Mouse (Mus musculus): ENCODE data around the gene Sfr1. TPM values are rescaled to one million over a fixed set of nuclear protein-coding genes. Genes with fewer than 3 reads are reported as not detected.

Sfr1 gene
- 219 and 228 TPM in 2 replicates for polyA plus RNA-seq (2015; fragmentation: Nextera tagmentation; extraction: Ambion mirVana)

DNA sequence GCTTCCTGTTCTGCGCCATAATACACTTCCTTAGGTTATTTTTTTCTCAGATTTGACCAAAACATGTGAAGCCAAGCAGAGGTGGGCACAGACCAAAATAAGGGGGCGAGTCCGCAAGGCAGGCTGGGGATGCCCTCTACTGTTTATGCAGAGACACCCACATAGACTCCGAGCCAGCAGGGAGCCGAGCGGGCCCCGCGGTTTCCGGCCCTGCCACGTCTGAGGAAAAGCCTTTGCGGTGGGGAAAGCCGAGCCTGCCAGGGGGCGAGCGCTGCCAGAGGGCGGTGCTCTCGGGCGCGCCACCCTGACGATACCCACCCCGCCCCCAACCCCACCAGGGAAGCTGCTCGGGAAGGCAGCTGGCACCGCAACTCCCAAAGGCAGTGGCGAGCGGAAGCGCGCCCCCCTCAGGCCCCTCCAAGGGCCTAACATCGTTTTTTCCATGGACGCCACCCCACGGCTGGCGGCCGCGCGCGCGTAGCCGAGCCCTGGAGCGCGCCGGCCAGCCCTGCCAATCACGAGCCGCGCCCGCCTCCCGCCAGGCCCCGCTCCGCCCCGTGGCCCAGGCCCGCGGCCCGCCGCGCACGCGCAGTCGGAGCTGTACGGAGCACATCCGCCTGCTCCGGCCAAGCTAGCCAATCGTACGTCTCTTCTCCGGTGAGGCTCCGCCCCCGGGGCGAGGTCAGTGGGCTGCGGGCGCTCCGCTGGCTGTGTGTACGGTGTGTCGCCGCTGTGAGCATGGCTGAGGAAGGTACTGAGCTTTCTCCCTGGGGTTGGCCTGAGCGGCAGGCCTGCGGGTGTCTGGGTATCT lies at the start of gene Sfr1:
Gene Sfr1, plus strand, starts transcription at position 612 of the 811 bp plus-strand sequence.
- peak within 1 kb of the TSS; percentile 63 for H3K4me3 ChIP-seq (ENCODE audit: low read length)
- H3K9ac ChIP-seq (replicated peaks; ENCODE audit: low read length) = peak within 1 kb of the TSS; percentile 87
- H3K36me3 ChIP-seq (ENCODE audit: insufficient read depth, low read length) = peaks cover 30% of the 10 kb centered on the region
- H3K27ac ChIP-seq (ENCODE audit: low read length) = peak within 1 kb of the TSS; percentile 97
- ATAC-seq (ENCODE audit: low FRiP score, low TSS enrichment) = peak; percentile 98
- WGBS = under 1% methylated on average over 71 of the region's 72 CpGs
- H3K4me2 ChIP-seq (replicated peaks; ENCODE audit: low read depth, low read length) = peak within 1 kb of the TSS; percentile 86
- H3K9me3 ChIP-seq (ENCODE audit: low read length) = no peaks in the 10 kb centered on the region
- H3K4me1 ChIP-seq (ENCODE audit: insufficient read depth, low read length) = peaks cover 12% of the 10 kb centered on the region
- H3K27me3 ChIP-seq (ENCODE audit: insufficient read depth, low read length) = no peaks in the 10 kb centered on the region

DNA sequence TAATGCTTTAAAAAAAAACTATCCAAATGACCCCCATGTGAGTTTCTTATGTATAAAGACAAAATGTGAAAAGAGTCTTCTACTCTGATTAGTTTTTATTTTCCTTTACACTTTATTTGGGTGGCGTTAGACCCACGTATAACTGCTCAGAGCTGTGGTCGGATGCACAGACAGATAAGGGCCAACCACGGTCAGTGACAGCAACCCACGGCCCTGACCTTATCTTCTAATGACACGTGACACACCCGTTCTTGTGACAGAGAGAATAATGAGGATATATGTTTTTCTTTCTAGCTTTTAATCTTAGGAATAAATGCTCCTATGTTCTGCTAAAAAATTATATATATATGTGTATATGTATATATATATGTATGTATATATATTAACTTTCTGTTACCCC lies 41.9 kb upstream of the Sfr1 start:
- H3K4me2 ChIP-seq (replicated peaks; ENCODE audit: low read depth, low read length) = no peak overlapping the region
- ATAC-seq (ENCODE audit: low FRiP score, low TSS enrichment) = no peak

GRCm38 (mm10) chr19:47691994-47692393 lies 39.5 kb upstream of the Sfr1 start, which contains the start of gene Col17a1:
Gene Col17a1, minus strand, starts transcription at chr19:47692094.
- no peaks in the 10 kb centered on the region for H3K36me3 ChIP-seq (ENCODE audit: insufficient read depth, low read length)
- H3K4me2 ChIP-seq (replicated peaks; ENCODE audit: low read depth, low read length) = no peak within 1 kb of the TSS
- no peaks in the 10 kb centered on the region for H3K27me3 ChIP-seq (ENCODE audit: insufficient read depth, low read length)
- no peak within 1 kb of the TSS for H3K27ac ChIP-seq (ENCODE audit: low read length)
- peaks cover 5% of the 10 kb centered on the region; the same call in 1 of the 2 replicates for H3K4me1 ChIP-seq (ENCODE audit: insufficient read depth, low read length)
- H3K9me3 ChIP-seq (ENCODE audit: low read length) = no peaks in the 10 kb centered on the region
- no peak for ATAC-seq (ENCODE audit: low FRiP score, low TSS enrichment)
- H3K4me3 ChIP-seq (ENCODE audit: low read length) = no peak within 1 kb of the TSS
- no peak within 1 kb of the TSS for H3K9ac ChIP-seq (replicated peaks; ENCODE audit: low read length)
- 61% methylated on average over 6 of the region's 6 CpGs for WGBS

More for the DNA sequence above, 41.9 kb upstream of the Sfr1 start:
- H3K4me1 ChIP-seq (ENCODE audit: insufficient read depth, low read length) = peaks cover 5% of the 10 kb centered on the region; the same call in 1 of the 2 replicates
- H3K27me3 ChIP-seq (ENCODE audit: insufficient read depth, low read length) = no peaks in the 10 kb centered on the region
- no peak overlapping the region for H3K4me3 ChIP-seq (ENCODE audit: low read length)
- no peaks in the 10 kb centered on the region for H3K9me3 ChIP-seq (ENCODE audit: low read length)
- no peaks in the 10 kb centered on the region for H3K36me3 ChIP-seq (ENCODE audit: insufficient read depth, low read length)
- no peak overlapping the region for H3K9ac ChIP-seq (replicated peaks; ENCODE audit: low read length)
- H3K27ac ChIP-seq (ENCODE audit: low read length) = no peak overlapping the region
- WGBS = 84% methylated on average over 7 of the region's 7 CpGs

DNA sequence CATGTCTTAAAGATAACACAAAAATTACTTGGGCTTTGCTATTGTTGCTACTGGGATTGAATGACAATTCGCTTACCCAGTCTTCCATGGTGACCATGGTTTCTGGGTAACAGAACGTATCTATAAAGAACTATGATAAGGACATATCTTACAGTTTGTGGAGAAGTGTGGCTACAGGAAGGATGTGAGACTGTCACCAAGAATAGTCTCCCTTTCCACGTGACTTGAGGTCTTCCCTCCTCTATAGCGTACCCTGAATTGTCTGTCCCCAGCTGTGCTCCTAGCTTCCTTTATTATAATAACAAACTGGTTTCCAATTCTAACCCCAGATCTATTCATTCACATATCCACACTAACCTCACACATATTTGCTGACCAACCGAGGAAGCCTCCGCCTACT lies 35.8 kb upstream of the Sfr1 start:
- Histone ChIP-seq H3K9me3 (ENCODE audit: low read length) (no peaks in the 10 kb centered on the region), H3K4me1 (ENCODE audit: insufficient read depth, low read length) (peaks cover 12% of the 10 kb centered on the region), H3K4me3 (ENCODE audit: low read length) (no peak overlapping the region), H3K36me3 (ENCODE audit: insufficient read depth, low read length) (no peaks in the 10 kb centered on the region), H3K9ac (replicated peaks; ENCODE audit: low read length) (no peak overlapping the region), H3K27ac (ENCODE audit: low read length) (no peak overlapping the region), H3K27me3 (ENCODE audit: insufficient read depth, low read length) (no peaks in the 10 kb centered on the region), H3K4me2 (replicated peaks; ENCODE audit: low read depth, low read length) (no peak overlapping the region)
- no peak for ATAC-seq (ENCODE audit: low FRiP score, low TSS enrichment)
- 94% methylated on average over 6 of the region's 6 CpGs for WGBS

GRCm38 (mm10) chr19:47696411-47696810 lies 35.1 kb upstream of the Sfr1 start:
- no peak for ATAC-seq (ENCODE audit: low FRiP score, low TSS enrichment)
- 93% methylated on average over 8 of the region's 8 CpGs for WGBS
- no peak overlapping the region for H3K4me2 ChIP-seq (replicated peaks; ENCODE audit: low read depth, low read length)

DNA sequence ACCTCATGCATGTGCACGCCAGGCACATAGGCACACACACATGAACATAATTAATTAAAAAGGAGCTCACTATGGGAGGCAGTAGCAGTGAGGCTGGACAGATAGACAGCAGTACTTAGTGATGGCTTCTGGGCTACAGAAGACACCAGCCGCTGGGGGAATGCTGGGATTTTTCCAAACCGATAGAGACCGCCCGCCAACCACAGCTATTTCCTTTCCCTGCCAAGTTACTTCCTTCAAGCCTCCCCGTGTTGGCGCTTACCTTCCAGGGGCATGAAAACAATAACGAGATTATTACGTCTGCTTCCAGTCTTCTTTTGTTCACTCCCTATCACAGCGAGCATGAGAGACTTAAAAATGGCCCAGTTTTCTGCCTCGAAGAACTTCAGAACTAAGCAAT lies 34.4 kb upstream of the Sfr1 start:
- no peak for ATAC-seq (ENCODE audit: low FRiP score, low TSS enrichment)
- H3K27me3 ChIP-seq (ENCODE audit: insufficient read depth, low read length) = no peaks in the 10 kb centered on the region

More at GRCm38 (mm10) chr19:47696411-47696810, 35.1 kb upstream of the Sfr1 start:
- Histone ChIP-seq H3K9ac (replicated peaks; ENCODE audit: low read length) (no peak overlapping the region), H3K4me3 (ENCODE audit: low read length) (no peak overlapping the region), H3K36me3 (ENCODE audit: insufficient read depth, low read length) (no peaks in the 10 kb centered on the region), H3K9me3 (ENCODE audit: low read length) (no peaks in the 10 kb centered on the region), H3K4me1 (ENCODE audit: insufficient read depth, low read length) (peaks cover 9% of the 10 kb centered on the region), H3K27me3 (ENCODE audit: insufficient read depth, low read length) (no peaks in the 10 kb centered on the region), H3K27ac (ENCODE audit: low read length) (no peak overlapping the region)

DNA sequence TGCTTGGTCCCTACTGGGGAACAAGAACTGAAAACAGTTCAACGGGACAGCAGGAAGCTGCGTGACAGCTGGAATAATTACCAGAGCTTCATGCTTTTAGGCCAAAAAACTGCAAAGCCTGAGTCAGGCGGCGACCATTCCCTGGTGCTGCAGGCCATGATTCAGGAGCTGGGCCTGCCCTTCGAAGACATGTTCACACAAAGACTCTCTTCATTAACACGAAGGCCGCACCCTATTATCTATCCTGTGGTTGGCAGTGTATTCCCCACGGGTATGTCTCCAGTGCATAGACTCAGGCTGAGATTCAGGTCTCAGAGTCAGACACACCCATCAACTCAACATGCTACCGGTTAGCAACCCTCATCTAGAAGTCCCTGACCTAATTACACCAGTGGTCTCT lies 33.2 kb upstream of the Sfr1 start:
- 70% methylated on average over 9 of the region's 9 CpGs for WGBS
- H3K9me3 ChIP-seq (ENCODE audit: low read length) = no peaks in the 10 kb centered on the region
- no peak overlapping the region for H3K27ac ChIP-seq (ENCODE audit: low read length)
- H3K4me1 ChIP-seq (ENCODE audit: insufficient read depth, low read length) = peaks cover 6% of the 10 kb centered on the region; the same call in 1 of the 2 replicates
- no peak overlapping the region for H3K4me3 ChIP-seq (ENCODE audit: low read length)
- no peak for ATAC-seq (ENCODE audit: low FRiP score, low TSS enrichment)
- H3K4me2 ChIP-seq (replicated peaks; ENCODE audit: low read depth, low read length) = no peak overlapping the region
- no peaks in the 10 kb centered on the region for H3K36me3 ChIP-seq (ENCODE audit: insufficient read depth, low read length)
- no peaks in the 10 kb centered on the region for H3K27me3 ChIP-seq (ENCODE audit: insufficient read depth, low read length)
- H3K9ac ChIP-seq (replicated peaks; ENCODE audit: low read length) = no peak overlapping the region

More for the DNA sequence above, 34.4 kb upstream of the Sfr1 start:
- no peak overlapping the region for H3K27ac ChIP-seq (ENCODE audit: low read length)
- no peak overlapping the region for H3K4me2 ChIP-seq (replicated peaks; ENCODE audit: low read depth, low read length)
- H3K9me3 ChIP-seq (ENCODE audit: low read length) = no peaks in the 10 kb centered on the region
- no peak overlapping the region for H3K4me3 ChIP-seq (ENCODE audit: low read length)
- H3K4me1 ChIP-seq (ENCODE audit: insufficient read depth, low read length) = peaks cover 6% of the 10 kb centered on the region; the same call in 1 of the 2 replicates
- H3K9ac ChIP-seq (replicated peaks; ENCODE audit: low read length) = no peak overlapping the region
- H3K36me3 ChIP-seq (ENCODE audit: insufficient read depth, low read length) = no peaks in the 10 kb centered on the region
- WGBS = 88% methylated on average over 11 of the region's 11 CpGs

- no peaks in the 10 kb centered on the region for H3K9me3 ChIP-seq (ENCODE audit: low read length)
- H3K4me1 ChIP-seq (ENCODE audit: insufficient read depth, low read length) = peaks cover 6% of the 10 kb centered on the region; the same call in 1 of the 2 replicates
- WGBS = 31% methylated on average over 9 of the region's 9 CpGs
- H3K27ac ChIP-seq (ENCODE audit: low read length) = no peak overlapping the region
- no peaks in the 10 kb centered on the region for H3K36me3 ChIP-seq (ENCODE audit: insufficient read depth, low read length)
- ATAC-seq (ENCODE audit: low FRiP score, low TSS enrichment) = no peak
- no peak overlapping the region for H3K9ac ChIP-seq (replicated peaks; ENCODE audit: low read length)
- no peak overlapping the region for H3K4me3 ChIP-seq (ENCODE audit: low read length)
- no peaks in the 10 kb centered on the region for H3K27me3 ChIP-seq (ENCODE audit: insufficient read depth, low read length)
- no peak overlapping the region for H3K4me2 ChIP-seq (replicated peaks; ENCODE audit: low read depth, low read length)
Observed at GRCm38 (mm10) chr19:47699743-47700142, 31.7 kb upstream of the Sfr1 start.

GRCm38 (mm10) chr19:47700509-47700908 lies 31.0 kb upstream of the Sfr1 start:
- 85% methylated on average over 8 of the region's 8 CpGs for WGBS
- H3K27ac ChIP-seq (ENCODE audit: low read length) = no peak overlapping the region
- H3K36me3 ChIP-seq (ENCODE audit: insufficient read depth, low read length) = no peaks in the 10 kb centered on the region
- no peak overlapping the region for H3K9ac ChIP-seq (replicated peaks; ENCODE audit: low read length)
- no peak overlapping the region for H3K4me3 ChIP-seq (ENCODE audit: low read length)
- no peak for ATAC-seq (ENCODE audit: low FRiP score, low TSS enrichment)
- peaks cover 6% of the 10 kb centered on the region; the same call in 1 of the 2 replicates for H3K4me1 ChIP-seq (ENCODE audit: insufficient read depth, low read length)
- no peak overlapping the region for H3K4me2 ChIP-seq (replicated peaks; ENCODE audit: low read depth, low read length)
- H3K9me3 ChIP-seq (ENCODE audit: low read length) = no peaks in the 10 kb centered on the region
- H3K27me3 ChIP-seq (ENCODE audit: insufficient read depth, low read length) = no peaks in the 10 kb centered on the region

Measured in kidney, embryonic 16.5 days (tissue).